Mouse (Mus musculus) C3H10T1/2 (cell line): ENCODE data around the gene Olfr110. TPM values are rescaled to one million over a fixed set of nuclear protein-coding genes. Genes with fewer than 3 reads are reported as not detected.

ENCODE experiments used
- polyA plus RNA-seq, 2 experiments: library from polyadenylated mRNA; unstranded; fragments of >200 nt; fragmentation: generic; extraction: Trizol; gene quantifications; one replicate each; pipeline ENCODE4 v1.2.1; 2012; ENCODE audit warnings: missing spikeins in 2 of 2

The Olfr110 gene
- polyA plus RNA-seq: not detected

GRCm38 (mm10) chr17:37491930-37492518 is at the start of gene Olfr110:
Gene Olfr110 (plus strand): TSS chr17:37492468.

GRCm38 (mm10) chr17:37445180-37445579 is 47.1 kb upstream of the Olfr110 start, which contains the start of gene Olfr108:
Gene Olfr108 (plus strand): TSS chr17:37445480.

GRCm38 (mm10) chr17:37458616-37459015 is 33.7 kb upstream of the Olfr110 start, which contains the start of gene Olfr109:
Gene Olfr109 (plus strand): TSS chr17:37458916.

GRCm38 (mm10) chr17:37483452-37483851 is 8.8 kb upstream of the Olfr110 start, which contains the start of gene H2-M2:
Gene H2-M2 (minus strand): TSS chr17:37483552.

GRCm38 (mm10) chr17:37507730-37508129 is 15.5 kb downstream of the Olfr110 start, which contains the start of gene Olfr111:
Gene Olfr111 (plus strand): TSS chr17:37508030.

Other genes with a start within 250 kb of the Olfr110 start
- gene Olfr98, start 228.7 kb upstream of the Olfr110 start, polyA plus RNA-seq: not detected
- 1 to 10 TPM in 1 of 2 experiments, under 1 TPM in 1; 0.35 to 4.0 TPM for gene H2-M3, start 222.2 kb upstream of the Olfr110 start, polyA plus RNA-seq
- gene Olfr99, start 209.0 kb upstream of the Olfr110 start, polyA plus RNA-seq: not detected
- not detected for gene Olfr101, start 188.2 kb upstream of the Olfr110 start, polyA plus RNA-seq
- not detected for gene Olfr102, start 175.4 kb upstream of the Olfr110 start, polyA plus RNA-seq
- gene Olfr103, start 152.8 kb upstream of the Olfr110 start, polyA plus RNA-seq: not detected
- not detected for gene Olfr104-ps, start 132.9 kb upstream of the Olfr110 start, polyA plus RNA-seq
- not detected for gene Olfr105-ps, start 113.4 kb upstream of the Olfr110 start, polyA plus RNA-seq
- not detected for gene Olfr106-ps, start 102.1 kb upstream of the Olfr110 start, polyA plus RNA-seq
- not detected for gene Olfr107, start 93.2 kb upstream of the Olfr110 start, polyA plus RNA-seq
- not detected for gene Olfr108, start 47.0 kb upstream of the Olfr110 start, polyA plus RNA-seq
- not detected for gene Olfr109, start 33.6 kb upstream of the Olfr110 start, polyA plus RNA-seq
- gene H2-M2, start 8.9 kb upstream of the Olfr110 start, polyA plus RNA-seq: not detected
- not detected for gene Olfr111, start 15.6 kb downstream of the Olfr110 start, polyA plus RNA-seq
- not detected for gene Olfr112, start 77.0 kb downstream of the Olfr110 start, polyA plus RNA-seq
- not detected for gene Olfr113, start 85.2 kb downstream of the Olfr110 start, polyA plus RNA-seq
- not detected for gene Olfr114, start 100.3 kb downstream of the Olfr110 start, polyA plus RNA-seq
- gene Olfr115, start 134.6 kb downstream of the Olfr110 start, polyA plus RNA-seq: not detected
- not detected for gene Olfr116, start 134.7 kb downstream of the Olfr110 start, polyA plus RNA-seq
- gene Olfr117, start 171.3 kb downstream of the Olfr110 start, polyA plus RNA-seq: not detected
- not detected for gene Olfr118, start 174.5 kb downstream of the Olfr110 start, polyA plus RNA-seq
- not detected for gene Olfr119, start 204.1 kb downstream of the Olfr110 start, polyA plus RNA-seq
- gene Olfr120, start 229.3 kb downstream of the Olfr110 start, polyA plus RNA-seq: not detected